8 mouse cellular contexts compared by ENCODE assay signal in genomic region chr10:62231395-62231732, GRCm38 (mm10). TPM values are rescaled to one million over a fixed set of nuclear protein-coding genes. Genes with fewer than 3 reads are reported as not detected.
DNase-seq lines count a peak whose midpoint lies in the region; ATAC-seq and TF ChIP-seq lines count a peak whose summit lies in the region.

No protein-coding gene starts in this region.

- peak overlapping the region; percentile 56 for H3K4me3 ChIP-seq in heart, embryonic 13.5 days
- H3K4me3 ChIP-seq in ES-E14 (ENCODE audit: insufficient read depth in 1 of 2, low read depth in 1 of 2, low read length in 2 of 2, poor library complexity in 1 of 2, severe bottlenecking in 1 of 2), result peak overlapping the region in 1 of 2 experiments; percentile 76; a peak in 1 of 4 replicates
- peak overlapping the region; percentile 77 for H3K4me3 ChIP-seq in midbrain, embryonic 10.5 days

- in situ Hi-C loops in ES-E14 (cut with MboI; ENCODE audit: low sequenced_read_pairs in 2 of 2, unreplicated experiment in 2 of 2), result no loop called here

- peak overlapping the region; percentile 78 for H3K4me2 ChIP-seq in heart, embryonic 13.5 days

- no peaks in the 10 kb centered on the region for H3K9me3 ChIP-seq in heart, embryonic 13.5 days
- no peaks in the 10 kb centered on the region for H3K9me3 ChIP-seq in ES-E14 (ENCODE audit: control insufficient read depth, insufficient read depth, low read depth, low read length)
- no peaks in the 10 kb centered on the region for H3K9me3 ChIP-seq in midbrain, embryonic 10.5 days (replicated peaks)

- peaks cover 35% of the 10 kb centered on the region for H3K27me3 ChIP-seq in heart, embryonic 13.5 days (replicated peaks)
- H3K27me3 ChIP-seq in midbrain, embryonic 10.5 days (ENCODE audit: low read depth, poor library complexity, severe bottlenecking), result peaks cover 32% of the 10 kb centered on the region

- H3K36me3 ChIP-seq in heart, embryonic 13.5 days, result no peaks in the 10 kb centered on the region
- H3K36me3 ChIP-seq in ES-E14 (ENCODE audit: control insufficient read depth, insufficient read depth, low read length, poor library complexity, severe bottlenecking), result no peaks in the 10 kb centered on the region
- no peaks in the 10 kb centered on the region for H3K36me3 ChIP-seq in midbrain, embryonic 10.5 days

- ATAC-seq in heart, embryonic 13.5 days (ENCODE audit: extremely low read depth, insufficient number of reproducible peaks, low FRiP score, low TSS enrichment), result no peak
- ATAC-seq in granulocyte monocyte progenitor cell, adult 5-6 weeks (replicated peaks; ENCODE audit: poor library complexity, severe bottlenecking), result 0 out of 2 replicates have a peak, but pooled peaks have one; percentile 7

- H3K27ac ChIP-seq in heart, embryonic 13.5 days (replicated peaks), result 0 out of 2 replicates have a peak overlapping the region, but pooled peaks have one; percentile 8
- H3K27ac ChIP-seq in ES-E14 (ENCODE audit: insufficient read depth, low read depth, low read length, poor library complexity, severe bottlenecking), result no peak overlapping the region
- H3K27ac ChIP-seq in midbrain, embryonic 10.5 days (replicated peaks), result peak overlapping the region; percentile 84

- H3K9ac ChIP-seq in heart, embryonic 13.5 days, result peak overlapping the region; percentile 74
- no peak overlapping the region for H3K9ac ChIP-seq in ES-E14 (ENCODE audit: insufficient read depth, low read depth, low read length, poor library complexity, severe bottlenecking)

- DNase-seq in heart, postnatal 25 days (ENCODE audit: low spot score), result no peak
- DNase-seq in ES-E14 (ENCODE audit: low read depth, low spot score), result no peak
- DNase-seq in midbrain, embryonic 10.5 days (ENCODE audit: low spot score), result no peak
- DNase-seq in adrenal gland, postnatal 10 days, result no peak
- DNase-seq in layer of hippocampus, adult 18-20 months (ENCODE audit: low spot score in 2 of 2), result no peak
- DNase-seq in cerebellum, adult 18-20 months, result no peak

- WGBS in heart, embryonic 13.5 days, result 2% methylated on average over 13 of the region's 13 CpGs
- WGBS in midbrain, embryonic 10.5 days, result 5% methylated on average over 13 of the region's 13 CpGs

- H3K4me1 ChIP-seq in heart, embryonic 13.5 days, result peaks cover 11% of the 10 kb centered on the region; the same call in 1 of the 2 replicates
- H3K4me1 ChIP-seq in ES-E14 (ENCODE audit: control insufficient read depth in 2 of 2, insufficient read depth in 2 of 2, low read length in 2 of 2, poor library complexity in 1 of 2), result peaks cover 12% of the 10 kb centered on the region in 2 experiments; a peak in 3 of 4 replicates
- peaks cover 17% of the 10 kb centered on the region for H3K4me1 ChIP-seq in midbrain, embryonic 10.5 days

- intact Hi-C loops in heart, postnatal 25 days (cut with DNase I), result no loop called here

TF ChIP-seq in ES-E14, 5 proteins besides CTCF, POLR2A, EP300 and RAD21:
- TF ChIP-seq ZC3H11A (IDR thresholded peaks at IDR 0.05; ENCODE audit: borderline replicate concordance, low read depth, low read length), result no peak
- 0 out of 2 replicates have a peak, but pooled peaks have one; percentile 11 for TF ChIP-seq HCFC1 (IDR thresholded peaks at IDR 0.05; ENCODE audit: borderline replicate concordance, insufficient read depth, low read length)

RNA-seq across cellular contexts. Expression of gene Tspan15, which starts 0.3 kb away (rescaled TPM):
- polyA plus RNA-seq in heart, embryonic 13.5 days (2015; fragmentation: Nextera tagmentation; extraction: Ambion mirVana), result 5.7 and 7.0 TPM in 2 replicates
- 1 to 10 TPM; 8.3 to 8.6 TPM for total RNA-seq in heart, postnatal 25 days (2021)
- total RNA-seq in ES-E14 (2012; rRNA removed), result 10.1 and 26.3 TPM in 2 replicates
- total RNA-seq in granulocyte monocyte progenitor cell, adult 5-6 weeks (2014; fragmentation: Nextera tagmentation), result not detected in 2 replicates
- total RNA-seq in granulocyte monocyte progenitor cell, adult 5-6 weeks (2017), result 0.13 TPM in 1 of 2 replicates, not detected in the other
- polyA plus RNA-seq in midbrain, embryonic 10.5 days (2016; fragmentation: Nextera tagmentation; extraction: Ambion mirVana), result 16.1 and 18.9 TPM in 2 replicates
- 10 to 100 TPM; 16.4 to 23.6 TPM for total RNA-seq in adrenal gland, postnatal 10 days (2021)
- total RNA-seq in layer of hippocampus, adult 18-20 months (2021), result 10 to 100 TPM; 16.0 to 18.5 TPM

RNA-seq across cellular contexts. Expression of gene Tacr2, which starts 20.9 kb away (rescaled TPM):
- polyA plus RNA-seq in heart, embryonic 13.5 days (2015; fragmentation: Nextera tagmentation; extraction: Ambion mirVana), result 0.08 TPM in 1 of 2 replicates, not detected in the other
- not detected for total RNA-seq in heart, postnatal 25 days (2021)
- total RNA-seq in ES-E14 (2012; rRNA removed), result 0.18 and 0.26 TPM in 2 replicates
- not detected in 2 replicates for total RNA-seq in granulocyte monocyte progenitor cell, adult 5-6 weeks (2014; fragmentation: Nextera tagmentation)
- total RNA-seq in granulocyte monocyte progenitor cell, adult 5-6 weeks (2017), result 0.22 TPM in 1 of 2 replicates, not detected in the other
- polyA plus RNA-seq in midbrain, embryonic 10.5 days (2016; fragmentation: Nextera tagmentation; extraction: Ambion mirVana), result not detected in 2 replicates
- 1 to 10 TPM; 9.0 to 9.5 TPM for total RNA-seq in adrenal gland, postnatal 10 days (2021)
- total RNA-seq in layer of hippocampus, adult 18-20 months (2021), result under 1 TPM; 0.23 to 0.27 TPM
